Mouse (Mus musculus): ENCODE measurements around the gene Fam69b.

DNA sequence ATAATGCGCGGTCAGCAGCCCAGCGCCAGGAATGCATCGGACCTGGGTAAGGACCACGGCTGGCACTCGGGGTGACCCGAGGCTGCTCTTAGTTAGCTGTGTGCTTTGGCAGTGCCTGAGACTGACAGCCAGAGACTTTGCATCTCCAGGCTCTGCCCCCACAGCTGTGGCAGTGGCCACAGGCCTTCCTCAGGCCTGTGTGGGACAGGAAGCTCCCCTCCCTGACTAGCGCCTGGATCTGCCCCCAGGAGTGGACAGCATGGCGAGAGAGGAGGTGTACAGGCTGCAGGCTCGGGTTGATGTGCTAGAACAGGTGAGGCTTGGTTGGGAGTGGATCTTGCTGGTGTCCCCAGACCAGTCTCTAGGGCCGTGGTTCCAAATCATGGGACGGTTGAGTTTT is 36.8 kb upstream of the Fam69b start:
- no peak for TF ChIP-seq CTCF (IDR thresholded peaks at IDR 0.05; ENCODE audit: control insufficient read depth, insufficient read depth, low read length)
- no peak for TF ChIP-seq POLR2A (IDR thresholded peaks at IDR 0.05; ENCODE audit: borderline replicate concordance, control insufficient read depth, low read depth, low read length)

Measured in bone marrow, adult 2 months (tissue).